Mouse (Mus musculus) right cerebral cortex, adult 2 months (tissue): Measurements from ENCODE around the gene Palld.

Experiments
- DNase-seq, 2 experiments: peaks; one replicate each; pipeline ENCODE4 v3.0.0; 2021 to 2022; ENCODE audit warnings: low spot score in 2 of 2

Gene Palld

GRCm38 (mm10) chr8:61555343-61555742 lies 347.1 kb downstream of the Palld start:
- no peak for DNase-seq

GRCm38 (mm10) chr8:61552755-61553402 lies 349.6 kb downstream of the Palld start:
- no peak for DNase-seq

- DNase-seq = no peak
These were observed 350.3 kb downstream of the Palld start for GRCm38 (mm10) chr8:61552221-61552620.

GRCm38 (mm10) chr8:61550006-61550748 lies 352.3 kb downstream of the Palld start:
- no peak for DNase-seq

- DNase-seq = no peak
These were observed 352.9 kb downstream of the Palld start for GRCm38 (mm10) chr8:61549585-61549984.

GRCm38 (mm10) chr8:61539828-61540500 lies 362.5 kb downstream of the Palld start:
- DNase-seq = peak; percentile 92 to 93

GRCm38 (mm10) chr8:61537471-61537870 lies 365.0 kb downstream of the Palld start:
- no peak for DNase-seq

GRCm38 (mm10) chr8:61535472-61535871 lies 367.0 kb downstream of the Palld start:
- DNase-seq = no peak

- no peak for DNase-seq
These were observed 369.0 kb downstream of the Palld start for GRCm38 (mm10) chr8:61533356-61533926.

GRCm38 (mm10) chr8:61532831-61533230 lies 369.7 kb downstream of the Palld start:
- no peak for DNase-seq

GRCm38 (mm10) chr8:61531944-61532795 lies 370.3 kb downstream of the Palld start:
- peak in 1 of 2 experiments; percentile 19 for DNase-seq

- DNase-seq = no peak
These were observed 373.8 kb downstream of the Palld start for GRCm38 (mm10) chr8:61528642-61529041.

- no peak for DNase-seq
These were observed 374.3 kb downstream of the Palld start for GRCm38 (mm10) chr8:61528197-61528596.

GRCm38 (mm10) chr8:61527037-61527436 lies 375.5 kb downstream of the Palld start:
- DNase-seq = no peak

GRCm38 (mm10) chr8:61522132-61522531 lies 380.4 kb downstream of the Palld start:
- peak; percentile 64 to 74 for DNase-seq

- DNase-seq = no peak
These were observed 384.8 kb downstream of the Palld start for GRCm38 (mm10) chr8:61517502-61518185.

GRCm38 (mm10) chr8:61516745-61517501 lies 385.6 kb downstream of the Palld start:
- DNase-seq = no peak

- DNase-seq = peak; percentile 91 to 95
These were observed 386.4 kb downstream of the Palld start for GRCm38 (mm10) chr8:61515931-61516744.
